Mouse (Mus musculus) central nervous system, embryonic 18 days (tissue): ENCODE measurements around the gene Hmcn1. TPM values are rescaled to one million over a fixed set of nuclear protein-coding genes. Genes with fewer than 3 reads are reported as not detected.

ENCODE experiments used
- polyA plus RNA-seq: library from polyadenylated mRNA; depleted of rRNA; stranded (reverse); fragments of >200 nt; gene quantifications from 2 replicates; pipeline ENCODE4 v1.2.3, GENCODE M21; 2012; rRNA removed

The Hmcn1 gene
- polyA plus RNA-seq, result 5.3 and 7.0 TPM in 2 replicates

GRCm38 (mm10) chr1:150993162-150994064, at the start of gene Hmcn1:
Gene Hmcn1 (minus strand): TSS chr1:150993435.

Other genes with a start within 250 kb of the Hmcn1 start
- gene Gm47985, start 189.1 kb upstream of the Hmcn1 start, polyA plus RNA-seq, result not detected in 2 replicates
- not detected in 2 replicates for gene Gm8947, start 198.9 kb upstream of the Hmcn1 start, polyA plus RNA-seq
- not detected in 2 replicates for gene Gm47995, start 205.0 kb upstream of the Hmcn1 start, polyA plus RNA-seq
- not detected in 2 replicates for gene 3110040M04Rik, start 210.7 kb upstream of the Hmcn1 start, polyA plus RNA-seq
- gene Gm47996, start 216.7 kb upstream of the Hmcn1 start, polyA plus RNA-seq, result not detected in 2 replicates